Mouse (Mus musculus) forebrain, embryonic 16.5 days (tissue): Measurements from ENCODE around the gene Angptl6. TPM values are rescaled to one million over a fixed set of nuclear protein-coding genes. Genes with fewer than 3 reads are reported as not detected.

Source experiments
- ATAC-seq: fragments of 200-750 bp; cut with Nextera tagmentation; 2 replicates; pipeline ENCODE4 v1.8.0; 2017; ENCODE audit warnings: mild to moderate bottlenecking, moderate library complexity
- H3K27ac ChIP-seq: fragments of 300-500 bp; sonication (generic); 2 replicates; pipeline ENCODE4 v1.5.1; 2014; ENCODE audit warnings: low read length, control low read depth
- H3K27me3 ChIP-seq: fragments of 300-500 bp; sonication (generic); replicated peaks from 2 replicates; pipeline ENCODE4 v1.6.1; 2014; ENCODE audit warnings: low read length; ENCODE audit not compliant: control insufficient read depth, insufficient read depth
- H3K36me3 ChIP-seq: fragments of 300-500 bp; sonication (generic); 2 replicates; pipeline ENCODE4 v1.6.1; 2014; ENCODE audit not compliant: control insufficient read depth, insufficient read depth
- H3K4me1 ChIP-seq: fragments of 300-500 bp; sonication (generic); replicated peaks from 2 replicates; pipeline ENCODE4 v1.6.1; 2014; ENCODE audit warnings: low read length; ENCODE audit not compliant: control insufficient read depth, insufficient read depth
- H3K4me2 ChIP-seq: fragments of 300-500 bp; sonication (generic); 2 replicates; pipeline ENCODE4 v1.6.1; 2014; ENCODE audit warnings: mild to moderate bottlenecking, low read length, control low read depth
- H3K4me3 ChIP-seq: fragments of 300-500 bp; sonication (generic); replicated peaks from 2 replicates; pipeline ENCODE4 v1.5.1; 2014; ENCODE audit warnings: mild to moderate bottlenecking, low read length, control low read depth
- H3K9ac ChIP-seq: fragments of 300-500 bp; sonication (generic); replicated peaks from 2 replicates; pipeline ENCODE4 v1.6.1; 2014; ENCODE audit warnings: low read depth, low read length, control low read depth
- H3K9me3 ChIP-seq: fragments of 300-500 bp; sonication (generic); 2 replicates; pipeline ENCODE4 v1.6.1; 2016; ENCODE audit warnings: low read length; ENCODE audit not compliant: control insufficient read depth
- WGBS: fragments of 180-500 bp; shearing (Covaris S2); extraction: QIAGEN DNeasy Blood & Tissue Kit; methylation state at CpG from one replicate; pipeline ENCODE4 v1.1.7; 2014; 5-methylcytosine and 5-hydroxymethylcytosine counted together
- polyA plus RNA-seq: library from polyadenylated mRNA; unstranded; fragments of >200 nt; fragmentation: Nextera tagmentation; extraction: Ambion mirVana; gene quantifications from 2 replicates; pipeline ENCODE4 v1.2.1, GENCODE M21; 2015

Angptl6 gene
- polyA plus RNA-seq, 1 experiment from 2014 or later: 20.2 TPM

GRCm38 (mm10) chr9:20894629-20895028, 15.1 kb upstream of the Angptl6 start:
- Histone ChIP-seq H3K36me3 (peaks cover 54% of the 10 kb centered on the region), H3K4me2 (no peak overlapping the region), H3K9me3 (no peaks in the 10 kb centered on the region), H3K27me3 (no peaks in the 10 kb centered on the region), H3K4me3 (no peak overlapping the region), H3K9ac (no peak overlapping the region), H3K27ac (no peak overlapping the region), H3K4me1 (peaks cover 13% of the 10 kb centered on the region)
- no peak for ATAC-seq
- 92% methylated on average over 15 of the region's 15 CpGs for WGBS

GRCm38 (mm10) chr9:20893590-20894343, 14.2 kb upstream of the Angptl6 start:
- peaks cover 54% of the 10 kb centered on the region for H3K36me3 ChIP-seq
- no peak overlapping the region for H3K4me2 ChIP-seq
- H3K9ac ChIP-seq: no peak overlapping the region
- H3K27me3 ChIP-seq: no peaks in the 10 kb centered on the region
- no peak overlapping the region for H3K27ac ChIP-seq
- H3K4me1 ChIP-seq: peaks cover 19% of the 10 kb centered on the region
- ATAC-seq: no peak
- WGBS: 87% methylated on average over 13 of the region's 13 CpGs
- no peak overlapping the region for H3K4me3 ChIP-seq
- H3K9me3 ChIP-seq: no peaks in the 10 kb centered on the region

- H3K9me3 ChIP-seq: no peaks in the 10 kb centered on the region
- H3K27me3 ChIP-seq: no peaks in the 10 kb centered on the region
- H3K4me1 ChIP-seq: peaks cover 22% of the 10 kb centered on the region
- no peak for ATAC-seq
- H3K4me3 ChIP-seq: no peak overlapping the region
- no peak overlapping the region for H3K9ac ChIP-seq
- no peak overlapping the region for H3K4me2 ChIP-seq
- H3K27ac ChIP-seq: no peak overlapping the region
- WGBS: 66% methylated on average over 5 of the region's 5 CpGs
- peaks cover 54% of the 10 kb centered on the region for H3K36me3 ChIP-seq
These were observed 13.5 kb upstream of the Angptl6 start for GRCm38 (mm10) chr9:20893069-20893468.

GRCm38 (mm10) chr9:20892104-20892653, 12.7 kb upstream of the Angptl6 start:
- WGBS: 77% methylated on average over 5 of the region's 5 CpGs
- H3K27ac ChIP-seq: no peak overlapping the region
- ATAC-seq: no peak
- H3K9me3 ChIP-seq: no peaks in the 10 kb centered on the region
- H3K4me2 ChIP-seq: no peak overlapping the region
- no peak overlapping the region for H3K4me3 ChIP-seq
- peaks cover 18% of the 10 kb centered on the region for H3K4me1 ChIP-seq
- peaks cover 54% of the 10 kb centered on the region for H3K36me3 ChIP-seq
- H3K9ac ChIP-seq: no peak overlapping the region
- no peaks in the 10 kb centered on the region for H3K27me3 ChIP-seq

GRCm38 (mm10) chr9:20891339-20892103, 12.0 kb upstream of the Angptl6 start:
- H3K27ac ChIP-seq: no peak overlapping the region
- H3K36me3 ChIP-seq: peaks cover 54% of the 10 kb centered on the region
- 85% methylated on average over 26 of the region's 26 CpGs for WGBS
- no peak overlapping the region for H3K4me3 ChIP-seq
- no peak overlapping the region for H3K9ac ChIP-seq
- no peaks in the 10 kb centered on the region for H3K9me3 ChIP-seq
- ATAC-seq: no peak
- no peak overlapping the region for H3K4me2 ChIP-seq
- H3K4me1 ChIP-seq: peaks cover 12% of the 10 kb centered on the region
- H3K27me3 ChIP-seq: no peaks in the 10 kb centered on the region

GRCm38 (mm10) chr9:20890411-20890810, 10.9 kb upstream of the Angptl6 start:
- peaks cover 12% of the 10 kb centered on the region for H3K4me1 ChIP-seq
- H3K27ac ChIP-seq: no peak overlapping the region
- ATAC-seq: no peak
- H3K4me3 ChIP-seq: no peak overlapping the region
- peaks cover 45% of the 10 kb centered on the region for H3K36me3 ChIP-seq
- 90% methylated on average over 5 of the region's 5 CpGs for WGBS
- H3K27me3 ChIP-seq: no peaks in the 10 kb centered on the region
- H3K4me2 ChIP-seq: no peak overlapping the region
- no peak overlapping the region for H3K9ac ChIP-seq
- no peaks in the 10 kb centered on the region for H3K9me3 ChIP-seq

- Histone ChIP-seq H3K9me3 (no peaks in the 10 kb centered on the region), H3K36me3 (peaks cover 39% of the 10 kb centered on the region), H3K9ac (no peak overlapping the region), H3K4me3 (no peak overlapping the region), H3K4me2 (no peak overlapping the region), H3K4me1 (peaks cover 12% of the 10 kb centered on the region), H3K27ac (no peak overlapping the region), H3K27me3 (no peaks in the 10 kb centered on the region)
- no peak for ATAC-seq
- 87% methylated on average over 29 of the region's 29 CpGs for WGBS
These were observed 9.9 kb upstream of the Angptl6 start for GRCm38 (mm10) chr9:20889185-20890141.

- ATAC-seq: no peak; the same call in 1 of the 2 replicates
- H3K27ac ChIP-seq: no peak overlapping the region; the same call in 1 of the 2 replicates
- peaks cover 29% of the 10 kb centered on the region for H3K36me3 ChIP-seq
- H3K9me3 ChIP-seq: no peaks in the 10 kb centered on the region
- peak overlapping the region; percentile 85 for H3K4me3 ChIP-seq
- H3K4me2 ChIP-seq: peak overlapping the region; percentile 82
- under 1% methylated on average over 30 of the region's 30 CpGs for WGBS
- peak overlapping the region; percentile 84 for H3K9ac ChIP-seq
- peaks cover 12% of the 10 kb centered on the region for H3K4me1 ChIP-seq
- H3K27me3 ChIP-seq: no peaks in the 10 kb centered on the region
These were observed 8.8 kb upstream of the Angptl6 start for GRCm38 (mm10) chr9:20888386-20888765.
